Comparison of ENCODE assay signal across 8 mouse cellular contexts in the genomic region with DNA sequence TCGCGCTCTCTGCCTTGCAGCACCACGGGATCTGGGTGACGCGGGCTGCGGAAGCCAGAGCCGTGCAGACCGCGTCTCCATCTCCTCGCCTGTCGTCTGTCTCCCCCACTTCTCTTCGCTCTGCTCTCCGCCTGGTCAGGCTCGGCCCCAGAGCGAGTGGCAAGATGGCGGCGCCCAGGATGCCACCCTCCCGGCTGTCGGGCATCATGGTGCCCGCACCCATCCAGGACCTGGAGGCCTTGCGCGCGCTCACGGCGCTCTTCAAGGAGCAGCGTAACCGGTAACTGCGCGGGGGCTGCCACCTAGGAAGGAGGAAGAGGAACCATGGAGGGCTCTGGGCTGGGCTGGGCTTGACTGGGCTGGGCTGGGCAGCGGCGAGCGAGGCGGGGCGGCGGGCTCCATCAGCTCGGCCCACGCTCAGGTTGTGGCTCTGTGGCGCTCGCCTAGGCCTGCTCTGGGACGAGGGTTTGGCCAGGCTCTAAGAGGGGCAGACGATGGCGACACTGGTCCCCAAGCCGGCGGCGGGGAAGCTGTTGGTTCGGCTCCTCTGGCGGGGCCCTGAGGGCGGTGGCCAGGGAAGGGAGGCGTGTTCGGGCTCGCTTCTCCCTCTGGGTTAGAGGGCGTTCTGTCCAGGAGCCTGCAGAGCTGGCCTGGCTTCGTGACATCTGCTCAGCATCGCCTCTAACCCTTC. TPM values are rescaled to one million over a fixed set of nuclear protein-coding genes. Genes with fewer than 3 reads are reported as not detected.
A peak's percentile ranks its signal among the peaks of the same experiment; 100 is the strongest.
DNase-seq lines count a peak whose midpoint lies in the region; ATAC-seq lines count a peak whose summit lies in the region.

No protein-coding gene starts in this region.

- peak overlapping the region; percentile 95 for H3K27ac ChIP-seq in intestine, embryonic 15.5 days

- intact Hi-C loops in gastrocnemius, postnatal 36 days (cut with DNase I) = no loop called here
- intact Hi-C loops in left cerebral cortex, postnatal 25 days (cut with DNase I) = loop anchor here (5.0 kb wide), 1 partner anchor 41 kb away; no protein-coding TSS in a partner anchor

- H3K27me3 ChIP-seq in intestine, embryonic 15.5 days (replicated peaks) = no peaks in the 10 kb centered on the region

- peaks cover 7% of the 10 kb centered on the region for H3K4me1 ChIP-seq in intestine, embryonic 15.5 days (replicated peaks)

- H3K4me2 ChIP-seq in intestine, embryonic 15.5 days (replicated peaks) = peak overlapping the region; percentile 71

- WGBS in intestine, embryonic 15.5 days = under 1% methylated on average over 54 of the region's 54 CpGs

- no peaks in the 10 kb centered on the region for H3K36me3 ChIP-seq in intestine, embryonic 15.5 days

- H3K9ac ChIP-seq in intestine, embryonic 15.5 days = peak overlapping the region; percentile 92

- no peaks in the 10 kb centered on the region for H3K9me3 ChIP-seq in intestine, embryonic 15.5 days

- H3K4me3 ChIP-seq in intestine, embryonic 15.5 days (replicated peaks) = peak overlapping the region; percentile 99

- peak; percentile 94 for ATAC-seq in intestine, embryonic 15.5 days

- peak; percentile 87 for DNase-seq in adrenal gland, adult 2 months
- peak; percentile 80 for DNase-seq in embryo, embryonic 11.5 days (ENCODE audit: low read depth, low spot score)
- DNase-seq in gastrocnemius, postnatal 36 days = peak; percentile 46 to 64
- DNase-seq in left cerebral cortex, postnatal 25 days (ENCODE audit: low spot score in 2 of 2) = peak; percentile 82
- peak; percentile 93 for DNase-seq in mesoderm, embryonic 11.5 days (ENCODE audit: low read depth, low spot score)
- peak; percentile 82 for DNase-seq in right cerebral cortex, postnatal 25 days
- peak; percentile 78 to 86 for DNase-seq in urinary bladder, postnatal 36 days (ENCODE audit: low spot score in 2 of 2)

RNA-seq across cellular contexts. Expression of a gene that starts 0.4 kb away (rescaled TPM):
- 100 to 1,000 TPM; 127 to 130 TPM for total RNA-seq in adrenal gland, adult 2 months (2021)
- 202 and 215 TPM in 2 replicates for polyA plus RNA-seq in adrenal gland, adult 2 months (2012; rRNA removed)
- 10 to 100 TPM; 24.4 to 31.6 TPM for total RNA-seq in gastrocnemius, postnatal 36 days (2021)
- 211 and 212 TPM in 2 replicates for polyA plus RNA-seq in intestine, embryonic 15.5 days (2015; fragmentation: Nextera tagmentation; extraction: Ambion mirVana)
- 100 to 1,000 TPM; 267 to 268 TPM for total RNA-seq in left cerebral cortex, postnatal 25 days (2021)

Comparison
In these comparisons a context has a peak if more than half of its experiments do, and no peak if none do; other contexts are left out.
1. Peak in every context shown above with its lines: DNase-seq, ATAC-seq, H3K4me3 ChIP-seq and H3K27ac ChIP-seq.